Mouse (Mus musculus) hindbrain, embryonic 10.5 days (tissue): Measurements from ENCODE around the gene Gm10521. TPM values are rescaled to one million over a fixed set of nuclear protein-coding genes. Genes with fewer than 3 reads are reported as not detected.
"Not testable (repeated sequence)": the region's sequence is repeated elsewhere in the genome, so short reads cannot be mapped to it uniquely, and the experiment has no call there.

Experiments
- DNase-seq: peaks from one replicate; pipeline ENCODE4 v3.0.0-alpha.2; 2017; ENCODE audit warnings: low spot score
- H3K27ac ChIP-seq: fragments of 300-500 bp; sonication (generic); 2 replicates; pipeline ENCODE4 v1.5.1; 2016; ENCODE audit warnings: mild to moderate bottlenecking, moderate library complexity
- H3K27me3 ChIP-seq: fragments of 300-500 bp; sonication (generic); 2 replicates; pipeline ENCODE4 v1.6.1; 2016; ENCODE audit warnings: mild to moderate bottlenecking; ENCODE audit not compliant: poor library complexity, insufficient read depth, severe bottlenecking
- H3K36me3 ChIP-seq: fragments of 300-500 bp; sonication (generic); 2 replicates; pipeline ENCODE4 v1.6.1; 2016; ENCODE audit warnings: mild to moderate bottlenecking, moderate library complexity
- H3K4me1 ChIP-seq: fragments of 300-500 bp; sonication (generic); replicated peaks from 2 replicates; pipeline ENCODE4 v1.6.1; 2016; ENCODE audit warnings: mild to moderate bottlenecking
- H3K4me3 ChIP-seq: fragments of 300-500 bp; sonication (generic); 2 replicates; pipeline ENCODE4 v1.5.1; 2016; ENCODE audit warnings: mild to moderate bottlenecking, moderate library complexity
- H3K9me3 ChIP-seq: fragments of 300-500 bp; sonication (generic); 2 replicates; pipeline ENCODE4 v1.6.1; 2016; ENCODE audit warnings: mild to moderate bottlenecking, moderate library complexity
- WGBS: fragments of 180-500 bp; shearing (Covaris S2); methylation state at CpG from one replicate; pipeline ENCODE4 v1.1.7; 2016; 5-methylcytosine and 5-hydroxymethylcytosine counted together
- polyA plus RNA-seq: library from polyadenylated mRNA; unstranded; fragments of >200 nt; fragmentation: Nextera tagmentation; extraction: Ambion mirVana; gene quantifications from 2 replicates; pipeline ENCODE4 v1.2.1, GENCODE M21; 2016

Gene Gm10521
- polyA plus RNA-seq = not detected in 2 replicates

- not testable (repeated sequence) for H3K27me3 ChIP-seq, H3K4me1 ChIP-seq, H3K4me3 ChIP-seq, H3K9me3 ChIP-seq, H3K36me3 ChIP-seq, DNase-seq, H3K27ac ChIP-seq
- WGBS = 82% methylated on average over 5 of the region's 5 CpGs
Measured at GRCm38 (mm10) chr1:171895364-171895763, at the start of gene Gm10521. Gm10521 (plus strand) TSS chr1:171895664.

- Histone ChIP-seq H3K27ac (no peak overlapping the region), H3K9me3 (no peaks in the 10 kb centered on the region), H3K36me3 (no peaks in the 10 kb centered on the region), H3K27me3 (no peaks in the 10 kb centered on the region), H3K4me3 (no peak overlapping the region), H3K4me1 (no peaks in the 10 kb centered on the region)
- DNase-seq = no peak
Measured at GRCm38 (mm10) chr1:171848201-171848600, 47.3 kb upstream of the Gm10521 start.

GRCm38 (mm10) chr1:171848757-171849156, 46.7 kb upstream of the Gm10521 start:
- Histone ChIP-seq H3K4me1 (no peaks in the 10 kb centered on the region), H3K9me3 (no peaks in the 10 kb centered on the region), H3K27me3 (no peaks in the 10 kb centered on the region), H3K36me3 (no peaks in the 10 kb centered on the region), H3K4me3 (no peak overlapping the region), H3K27ac (no peak overlapping the region)
- WGBS = 88% methylated on average over 4 of the region's 4 CpGs
- DNase-seq = no peak

DNA sequence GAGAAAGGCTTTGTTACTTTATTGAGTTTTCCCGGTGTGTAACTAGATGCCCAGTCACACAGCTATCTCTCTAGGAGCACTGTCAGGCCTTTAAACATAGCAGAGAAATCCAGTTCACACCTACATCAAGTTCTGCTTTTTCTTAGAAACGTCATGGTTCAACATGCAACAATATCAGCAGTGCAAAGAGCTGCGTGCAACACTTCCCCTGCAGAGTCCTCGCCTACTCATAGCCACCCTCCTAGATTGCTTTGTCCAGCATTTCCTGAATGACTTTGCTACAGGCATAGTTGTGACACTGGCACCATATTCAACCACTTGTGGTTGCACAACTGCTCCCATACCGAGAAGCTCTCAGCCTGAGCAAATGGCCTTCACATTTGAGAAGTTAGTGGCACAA, 46.0 kb upstream of the Gm10521 start:
- H3K4me3 ChIP-seq = no peak overlapping the region
- no peaks in the 10 kb centered on the region for H3K9me3 ChIP-seq
- no peaks in the 10 kb centered on the region for H3K4me1 ChIP-seq
- no peaks in the 10 kb centered on the region for H3K36me3 ChIP-seq
- 92% methylated on average over 5 of the region's 5 CpGs for WGBS
- H3K27ac ChIP-seq = no peak overlapping the region
- H3K27me3 ChIP-seq = no peaks in the 10 kb centered on the region
- no peak for DNase-seq

DNA sequence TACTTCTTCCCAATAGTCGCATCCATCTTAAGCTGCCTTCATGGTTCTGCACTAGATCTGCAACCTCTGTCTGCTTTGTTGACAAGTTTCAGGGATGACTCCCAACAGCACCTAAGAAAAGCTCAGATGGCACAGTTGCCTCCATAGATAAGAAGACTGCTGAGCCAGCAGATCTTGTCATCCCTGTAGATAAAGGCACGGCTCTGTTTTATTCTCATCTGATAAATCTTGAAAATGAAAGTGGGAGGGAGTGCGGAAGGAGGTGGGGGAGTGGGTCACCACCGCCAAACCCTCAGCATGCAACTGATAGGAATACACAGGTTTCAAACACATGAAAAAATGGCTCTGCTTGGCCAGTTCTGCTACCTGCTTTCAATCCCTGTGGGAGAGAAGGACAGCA, 30.0 kb upstream of the Gm10521 start:
- H3K27me3 ChIP-seq = no peaks in the 10 kb centered on the region
- H3K36me3 ChIP-seq = no peaks in the 10 kb centered on the region
- WGBS = 95% methylated on average over 4 of the region's 4 CpGs
- no peak overlapping the region for H3K27ac ChIP-seq
- H3K9me3 ChIP-seq = no peaks in the 10 kb centered on the region
- DNase-seq = no peak
- no peaks in the 10 kb centered on the region for H3K4me1 ChIP-seq
- H3K4me3 ChIP-seq = no peak overlapping the region

DNA sequence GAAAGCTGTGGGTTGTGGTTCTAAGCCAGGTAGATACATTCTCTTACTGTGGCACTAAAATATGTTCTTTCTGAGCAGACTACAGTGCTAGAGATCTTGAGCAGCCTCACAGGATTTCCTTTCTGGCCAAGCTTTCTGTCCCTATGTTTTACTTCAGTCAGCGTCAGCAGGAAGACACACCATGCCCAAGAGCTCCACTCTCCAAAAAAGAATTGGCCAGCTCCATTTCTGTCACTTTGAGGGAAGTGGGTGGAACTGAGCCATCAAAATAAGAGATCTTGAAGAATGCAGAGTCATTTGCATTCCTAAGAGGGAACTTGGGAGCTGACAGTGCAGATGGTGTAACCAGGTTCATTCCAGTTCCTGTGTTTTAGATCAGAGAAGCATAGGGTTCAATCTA, 8.5 kb upstream of the Gm10521 start:
- H3K4me1 ChIP-seq = no peaks in the 10 kb centered on the region
- no peak overlapping the region for H3K4me3 ChIP-seq
- 92% methylated on average over 1 of the region's 1 CpGs for WGBS
- no peak overlapping the region for H3K27ac ChIP-seq
- no peaks in the 10 kb centered on the region for H3K27me3 ChIP-seq
- no peaks in the 10 kb centered on the region for H3K36me3 ChIP-seq
- DNase-seq = no peak
- no peaks in the 10 kb centered on the region for H3K9me3 ChIP-seq

- Histone ChIP-seq H3K36me3 (no peaks in the 10 kb centered on the region), H3K4me3 (no peak overlapping the region), H3K4me1 (no peaks in the 10 kb centered on the region), H3K27me3 (no peaks in the 10 kb centered on the region), H3K9me3 (peaks cover 2% of the 10 kb centered on the region; the same call in 1 of the 2 replicates), H3K27ac (no peak overlapping the region)
- 75% methylated on average over 1 of the region's 1 CpGs for WGBS
- no peak for DNase-seq
Measured at GRCm38 (mm10) chr1:171904011-171904410, 8.5 kb downstream of the Gm10521 start.

- Histone ChIP-seq H3K4me3 (no peak overlapping the region), H3K27me3 (no peaks in the 10 kb centered on the region), H3K36me3 (no peaks in the 10 kb centered on the region), H3K27ac (no peak overlapping the region), H3K9me3 (0 out of 2 replicates have a peak, but pooled peaks cover 5% of the 10 kb centered on the region), H3K4me1 (no peaks in the 10 kb centered on the region)
- WGBS = 85% methylated on average over 13 of the region's 13 CpGs
- DNase-seq = no peak
Measured at GRCm38 (mm10) chr1:171915638-171916458, 20.4 kb downstream of the Gm10521 start.

DNA sequence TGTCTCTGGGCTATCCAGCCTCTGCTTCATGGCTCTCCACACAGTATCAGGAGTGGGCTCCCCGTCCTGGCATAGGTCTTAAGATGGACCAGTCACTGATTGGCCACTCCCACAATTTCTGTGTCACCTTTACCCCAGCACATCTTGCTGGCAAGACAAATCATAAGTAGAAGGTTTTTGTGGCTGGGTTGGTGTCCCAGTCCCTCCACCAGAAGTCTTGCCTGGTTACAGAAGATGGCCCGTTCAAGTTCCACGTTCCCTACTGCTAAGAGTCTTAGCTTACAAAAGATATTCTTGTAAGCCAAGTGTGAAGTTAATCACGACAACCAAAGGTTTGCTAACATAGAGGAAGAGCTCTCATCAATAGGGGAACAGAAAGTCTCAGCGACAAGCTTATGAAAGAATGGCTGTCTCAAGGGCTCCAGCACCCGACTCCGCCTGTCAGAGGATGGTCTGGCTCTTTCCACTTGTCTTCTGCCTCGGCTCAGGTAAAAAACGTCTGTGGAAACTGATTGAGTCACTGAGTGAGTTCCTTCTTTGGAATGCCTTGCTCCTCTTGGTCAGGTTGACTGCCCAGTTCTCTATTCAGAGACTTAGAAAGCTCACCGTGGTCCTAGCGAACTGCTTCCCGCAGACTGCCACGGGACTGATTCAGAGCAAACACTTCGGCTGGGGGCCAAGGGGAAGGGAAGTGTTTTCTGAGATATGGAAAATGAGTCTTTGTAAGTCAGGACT, 22.0 kb downstream of the Gm10521 start, which contains the start of gene Slamf6:
TSS of gene Slamf6 (plus strand) at position 211 of the 735 bp plus-strand sequence.
- H3K4me1 ChIP-seq = no peaks in the 10 kb centered on the region
- H3K27ac ChIP-seq = no peak within 1 kb of the TSS
- H3K36me3 ChIP-seq = no peaks in the 10 kb centered on the region
- H3K4me3 ChIP-seq = no peak within 1 kb of the TSS
- 0 out of 2 replicates have a peak, but pooled peaks cover 3% of the 10 kb centered on the region for H3K9me3 ChIP-seq
- H3K27me3 ChIP-seq = no peaks in the 10 kb centered on the region
- no peak for DNase-seq
- 84% methylated on average over 14 of the region's 14 CpGs for WGBS

DNA sequence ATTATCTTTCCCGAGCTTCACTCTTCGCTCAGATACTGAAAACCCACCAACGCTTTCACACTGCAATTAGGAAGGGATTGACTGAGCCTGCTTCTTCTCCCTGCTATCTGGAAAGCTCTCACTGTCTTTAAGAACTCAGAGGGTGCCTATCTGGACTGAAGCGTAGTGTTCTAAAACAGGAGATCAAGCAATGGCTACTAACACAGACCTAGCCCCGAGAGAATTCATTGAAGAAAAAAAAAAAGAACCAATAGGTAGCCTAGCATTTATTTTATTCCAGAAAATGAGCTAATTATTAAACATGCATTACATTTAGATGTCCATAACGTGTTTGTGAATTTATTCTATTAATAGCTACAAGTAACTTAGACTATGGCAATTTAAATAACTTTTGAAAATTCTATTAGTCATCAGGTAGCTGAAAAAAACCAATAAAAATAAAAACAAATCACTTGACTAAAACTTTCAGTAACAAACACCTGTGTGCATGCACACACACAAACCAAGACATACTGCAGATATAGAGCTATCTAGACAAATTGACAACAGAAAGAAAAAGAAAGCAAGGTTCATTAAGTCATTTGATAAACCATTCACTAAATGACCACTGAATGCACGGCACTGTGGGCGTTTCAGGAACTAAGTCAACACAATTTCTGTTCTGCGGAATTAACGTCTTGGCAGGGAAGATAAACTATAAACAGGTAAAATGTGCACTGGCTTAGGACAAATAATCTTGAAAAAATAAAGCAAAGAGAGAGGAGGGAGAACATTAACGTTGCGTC, 22.9 kb downstream of the Gm10521 start:
- no peak for DNase-seq
- 90% methylated on average over 12 of the region's 12 CpGs for WGBS
- Histone ChIP-seq H3K4me3 (no peak overlapping the region), H3K36me3 (no peaks in the 10 kb centered on the region), H3K27ac (no peak overlapping the region), H3K4me1 (no peaks in the 10 kb centered on the region), H3K9me3 (no peaks in the 10 kb centered on the region), H3K27me3 (no peaks in the 10 kb centered on the region)

GRCm38 (mm10) chr1:171919193-171919592, 23.7 kb downstream of the Gm10521 start:
- DNase-seq = no peak
- no peaks in the 10 kb centered on the region for H3K27me3 ChIP-seq
- 83% methylated on average over 5 of the region's 5 CpGs for WGBS
- H3K36me3 ChIP-seq = no peaks in the 10 kb centered on the region
- H3K27ac ChIP-seq = no peak overlapping the region
- H3K4me3 ChIP-seq = no peak overlapping the region
- H3K9me3 ChIP-seq = no peaks in the 10 kb centered on the region
- H3K4me1 ChIP-seq = no peaks in the 10 kb centered on the region

- Histone ChIP-seq H3K27ac (no peak overlapping the region), H3K4me1 (no peaks in the 10 kb centered on the region), H3K36me3 (no peaks in the 10 kb centered on the region), H3K27me3 (no peaks in the 10 kb centered on the region), H3K9me3 (no peaks in the 10 kb centered on the region), H3K4me3 (no peak overlapping the region)
- DNase-seq = no peak
- WGBS = 87% methylated on average over 6 of the region's 6 CpGs
Measured at GRCm38 (mm10) chr1:171919901-171920510, 24.5 kb downstream of the Gm10521 start.
